Mouse (Mus musculus) heart, postnatal 0 days (tissue): ENCODE data around the gene Itgax. TPM values are rescaled to one million over a fixed set of nuclear protein-coding genes. Genes with fewer than 3 reads are reported as not detected.

Experiments used
- ATAC-seq: fragments of 200-750 bp; cut with Nextera tagmentation; 2 replicates; pipeline ENCODE4 v1.8.0; 2017; ENCODE audit warnings: low read depth, moderate number of reproducible peaks, moderate library complexity; ENCODE audit not compliant: insufficient read depth
- DNase-seq: peaks from one replicate; pipeline ENCODE4 v3.0.0-alpha.2; 2016; ENCODE audit warnings: low spot score
- H3K27ac ChIP-seq: fragments of 300-500 bp; sonication (generic); 2 replicates; pipeline ENCODE4 v1.5.1; 2014; ENCODE audit warnings: low read depth, mild to moderate bottlenecking
- H3K27me3 ChIP-seq: fragments of 300-500 bp; sonication (generic); 2 replicates; pipeline ENCODE4 v1.6.1; 2014; ENCODE audit warnings: low read length, mixed read lengths; ENCODE audit not compliant: control insufficient read depth, insufficient read depth
- H3K36me3 ChIP-seq: fragments of 300-500 bp; sonication (generic); replicated peaks from 2 replicates; pipeline ENCODE4 v1.6.1; 2014; ENCODE audit warnings: low read length, mixed read lengths; ENCODE audit not compliant: control insufficient read depth, insufficient read depth
- H3K4me1 ChIP-seq: fragments of 300-500 bp; sonication (generic); 2 replicates; pipeline ENCODE4 v1.6.1; 2014; ENCODE audit warnings: antibody characterized with exemption; ENCODE audit not compliant: control insufficient read depth, insufficient read depth
- H3K4me2 ChIP-seq: fragments of 300-500 bp; sonication (generic); 2 replicates; pipeline ENCODE4 v1.6.1; 2014; ENCODE audit warnings: low read depth, mild to moderate bottlenecking, low read length, moderate library complexity
- H3K4me3 ChIP-seq: fragments of 300-500 bp; sonication (generic); 2 replicates; pipeline ENCODE4 v1.5.1; 2014; ENCODE audit warnings: low read depth, low read length
- H3K9ac ChIP-seq: fragments of 300-500 bp; sonication (generic); replicated peaks from 2 replicates; pipeline ENCODE4 v1.6.1; 2014; ENCODE audit warnings: low read depth, low read length, mixed read lengths
- H3K9me3 ChIP-seq: fragments of 300-500 bp; sonication (generic); replicated peaks from 2 replicates; pipeline ENCODE4 v1.6.1; 2016; ENCODE audit warnings: low read length; ENCODE audit not compliant: control insufficient read depth
- CTCF ChIP-seq: IDR thresholded peaks from 2 replicates; pipeline ENCODE4 v1.5.1; 2016; ENCODE audit warnings: antibody characterized with exemption, control low read depth, low read depth
- EP300 ChIP-seq: IDR thresholded peaks from 2 replicates; pipeline ENCODE4 v1.6.1; 2016; ENCODE audit warnings: antibody characterized with exemption, low read depth
- WGBS: fragments of 180-500 bp; shearing (Covaris S2); extraction: QIAGEN DNeasy Blood & Tissue Kit; methylation state at CpG from one replicate; pipeline ENCODE4 v1.1.7; 2014; 5-methylcytosine and 5-hydroxymethylcytosine counted together
- polyA plus RNA-seq: library from polyadenylated mRNA; unstranded; fragments of >200 nt; fragmentation: Nextera tagmentation; extraction: Ambion mirVana; gene quantifications from 2 replicates; pipeline ENCODE4 v1.2.1, GENCODE M21; 2015
- total RNA-seq: library from RNA; depleted of rRNA; stranded (reverse); fragments of >200 nt; gene quantifications from 2 replicates; pipeline ENCODE4 v1.2.3, GENCODE M21; 2014; ENCODE audit warnings: low replicate concordance

Itgax gene
- total and polyA plus RNA-seq, 2 experiments from 2014 or later: 0.19 TPM; not detected in 1

- no peaks in the 10 kb centered on the region for H3K36me3 ChIP-seq
- DNase-seq: no peak
- no peak overlapping the region for H3K27ac ChIP-seq
- no peak for ATAC-seq
- 67% methylated on average over 5 of the region's 5 CpGs for WGBS
- 0 out of 2 replicates have a peak, but pooled peaks cover 3% of the 10 kb centered on the region for H3K27me3 ChIP-seq
- no peaks in the 10 kb centered on the region for H3K9me3 ChIP-seq
- no peak overlapping the region for H3K4me2 ChIP-seq
- no peak overlapping the region for H3K4me3 ChIP-seq
- no peak overlapping the region for H3K9ac ChIP-seq
- H3K4me1 ChIP-seq: no peaks in the 10 kb centered on the region
- no peak for TF ChIP-seq CTCF
- TF ChIP-seq EP300: no peak
These were observed 14.0 kb upstream of the Itgax start for GRCm38 (mm10) chr7:128115211-128115958.

- H3K4me2 ChIP-seq: no peak overlapping the region
- TF ChIP-seq CTCF (no peak), EP300 (no peak)
- WGBS: 89% methylated on average over 5 of the region's 5 CpGs
- H3K27me3 ChIP-seq: 0 out of 2 replicates have a peak, but pooled peaks cover 3% of the 10 kb centered on the region
- DNase-seq (no peak), ATAC-seq (no peak)
- no peaks in the 10 kb centered on the region for H3K36me3 ChIP-seq
- no peak overlapping the region for H3K4me3 ChIP-seq
- no peaks in the 10 kb centered on the region for H3K4me1 ChIP-seq
- no peak overlapping the region for H3K27ac ChIP-seq
- no peaks in the 10 kb centered on the region for H3K9me3 ChIP-seq
- H3K9ac ChIP-seq: no peak overlapping the region
These were observed 13.0 kb upstream of the Itgax start for GRCm38 (mm10) chr7:128116396-128116795.

- TF ChIP-seq CTCF: no peak
These were observed 9.4 kb upstream of the Itgax start for GRCm38 (mm10) chr7:128119726-128120490.

GRCm38 (mm10) chr7:128132148-128132547 is 2.8 kb downstream of the Itgax start:
- H3K9ac ChIP-seq: no peak overlapping the region
- ATAC-seq (no peak), DNase-seq (no peak)
- H3K27ac ChIP-seq: no peak overlapping the region
- 39% methylated on average over 5 of the region's 5 CpGs for WGBS
- no peak for TF ChIP-seq CTCF
- no peak for TF ChIP-seq EP300
- peaks cover 11% of the 10 kb centered on the region for H3K4me1 ChIP-seq
- no peaks in the 10 kb centered on the region for H3K9me3 ChIP-seq
- H3K36me3 ChIP-seq: no peaks in the 10 kb centered on the region
- H3K4me3 ChIP-seq: no peak overlapping the region
- H3K4me2 ChIP-seq: no peak overlapping the region
- no peaks in the 10 kb centered on the region; the same call in 1 of the 2 replicates for H3K27me3 ChIP-seq

More at GRCm38 (mm10) chr7:128119726-128120490, 9.4 kb upstream of the Itgax start:
- H3K4me1 ChIP-seq: no peaks in the 10 kb centered on the region
- ATAC-seq: no peak
- no peak overlapping the region for H3K4me2 ChIP-seq
- no peak overlapping the region for H3K9ac ChIP-seq
- H3K9me3 ChIP-seq: no peaks in the 10 kb centered on the region
- no peaks in the 10 kb centered on the region for H3K27me3 ChIP-seq
- no peak overlapping the region for H3K27ac ChIP-seq
- WGBS: 82% methylated on average over 6 of the region's 6 CpGs
- H3K36me3 ChIP-seq: no peaks in the 10 kb centered on the region
- H3K4me3 ChIP-seq: no peak overlapping the region
- no peak for DNase-seq

GRCm38 (mm10) chr7:128133596-128133995 is 4.2 kb downstream of the Itgax start:
- Histone ChIP-seq H3K27ac (no peak overlapping the region), H3K4me2 (no peak overlapping the region), H3K27me3 (no peaks in the 10 kb centered on the region; the same call in 1 of the 2 replicates), H3K4me1 (no peaks in the 10 kb centered on the region), H3K36me3 (no peaks in the 10 kb centered on the region), H3K9ac (no peak overlapping the region), H3K4me3 (no peak overlapping the region), H3K9me3 (no peaks in the 10 kb centered on the region)
- 74% methylated on average over 2 of the region's 2 CpGs for WGBS
- TF ChIP-seq CTCF: no peak
- TF ChIP-seq EP300: no peak
- DNase-seq (no peak), ATAC-seq (no peak)
